Mouse (Mus musculus) midbrain, postnatal 0 days (tissue): ENCODE measurements around the gene Apol7a. TPM values are rescaled to one million over a fixed set of nuclear protein-coding genes. Genes with fewer than 3 reads are reported as not detected.
A peak's percentile ranks its signal among the peaks of the same experiment; 100 is the strongest.

ENCODE experiments used
- ATAC-seq: fragments of 200-750 bp; cut with Nextera tagmentation; 2 replicates; pipeline ENCODE4 v1.8.0; 2017; ENCODE audit warnings: moderate number of reproducible peaks, mild to moderate bottlenecking, moderate TSS enrichment, moderate library complexity; ENCODE audit not compliant: low FRiP score
- DNase-seq: peaks from one replicate; pipeline ENCODE4 v3.0.0-alpha.2; 2015; ENCODE audit warnings: low spot score
- H3K27ac ChIP-seq: fragments of 300-500 bp; sonication (generic); 2 replicates; pipeline ENCODE4 v1.5.1; 2014; ENCODE audit warnings: low read depth, mild to moderate bottlenecking, low read length, mixed read lengths
- H3K27me3 ChIP-seq: fragments of 300-500 bp; sonication (generic); 2 replicates; pipeline ENCODE4 v1.6.1; 2014; ENCODE audit warnings: low read length, control low read depth, mixed read lengths; ENCODE audit not compliant: insufficient read depth
- H3K36me3 ChIP-seq: fragments of 300-500 bp; sonication (generic); 2 replicates; pipeline ENCODE4 v1.6.1; 2014; ENCODE audit warnings: low read length, control low read depth, mixed read lengths; ENCODE audit not compliant: insufficient read depth
- H3K4me1 ChIP-seq: fragments of 300-500 bp; sonication (generic); 2 replicates; pipeline ENCODE4 v1.6.1; 2014; ENCODE audit warnings: mild to moderate bottlenecking, control low read depth, antibody characterized with exemption, low read length, mixed read lengths; ENCODE audit not compliant: insufficient read depth
- H3K4me2 ChIP-seq: fragments of 300-500 bp; sonication (generic); 2 replicates; pipeline ENCODE4 v1.6.1; 2014; ENCODE audit warnings: low read depth, mild to moderate bottlenecking, low read length, mixed read lengths; ENCODE audit not compliant: poor library complexity, severe bottlenecking
- H3K4me3 ChIP-seq: fragments of 300-500 bp; sonication (generic); 2 replicates; pipeline ENCODE4 v1.5.1; 2014; ENCODE audit warnings: low read depth, mild to moderate bottlenecking, low read length, moderate library complexity
- H3K9ac ChIP-seq: fragments of 300-500 bp; sonication (generic); replicated peaks from 2 replicates; pipeline ENCODE4 v1.6.1; 2014; ENCODE audit warnings: mild to moderate bottlenecking, low read length, moderate library complexity, mixed read lengths; ENCODE audit not compliant: poor library complexity, severe bottlenecking
- H3K9me3 ChIP-seq: fragments of 300-500 bp; sonication (generic); 2 replicates; pipeline ENCODE4 v1.6.1; 2016; ENCODE audit warnings: low read length, control low read depth
- CTCF ChIP-seq: IDR thresholded peaks from 2 replicates; pipeline ENCODE4 v1.5.1; 2016; ENCODE audit warnings: antibody characterized with exemption, mild to moderate bottlenecking
- whole genome bisulfite sequencing: fragments of 180-500 bp; shearing (Covaris S2); extraction: QIAGEN DNeasy Blood & Tissue Kit; methylation state at CpG from one replicate; pipeline ENCODE4 v1.1.7; 2014; 5-methylcytosine and 5-hydroxymethylcytosine counted together
- polyA plus RNA-seq: library from polyadenylated mRNA; unstranded; fragments of >200 nt; fragmentation: Nextera tagmentation; extraction: Ambion mirVana; gene quantifications from 2 replicates; pipeline ENCODE4 v1.2.1, GENCODE M21; 2015
- total RNA-seq: library from RNA; depleted of rRNA; stranded (reverse); fragments of >200 nt; gene quantifications from 2 replicates; pipeline ENCODE4 v1.2.3, GENCODE M21; 2014

The Apol7a gene
- total and polyA plus RNA-seq, 2 experiments from 2014 or later, result not detected

DNA sequence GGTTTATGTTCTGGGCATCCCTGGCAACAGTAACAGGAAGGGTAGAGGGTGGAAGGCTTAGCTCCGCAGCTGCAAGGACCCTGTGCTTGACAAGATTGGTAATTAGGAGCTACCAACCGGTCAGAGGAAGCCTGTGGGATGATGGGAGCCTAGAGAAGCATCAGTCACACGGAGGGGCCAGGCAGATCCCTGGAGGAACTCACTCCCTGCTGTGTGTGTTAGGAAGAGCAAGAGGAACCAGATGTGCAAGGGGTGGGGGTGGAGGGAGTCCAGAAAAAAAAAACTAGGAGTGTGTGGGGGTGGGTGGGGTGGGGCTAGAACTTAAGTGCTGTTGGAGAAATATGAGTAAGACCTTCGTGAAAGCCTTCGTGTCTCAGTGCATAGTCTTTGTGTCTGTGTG, 36.0 kb downstream of the Apol7a start:
- Histone ChIP-seq H3K4me2 (no peak overlapping the region), H3K9me3 (no peaks in the 10 kb centered on the region), H3K4me3 (no peak overlapping the region), H3K9ac (no peak overlapping the region), H3K27ac (no peak overlapping the region), H3K27me3 (no peaks in the 10 kb centered on the region), H3K36me3 (no peaks in the 10 kb centered on the region), H3K4me1 (peaks cover 8% of the 10 kb centered on the region; the same call in 1 of the 2 replicates)
- TF ChIP-seq CTCF, result no peak
- no peak for DNase-seq
- WGBS, result 34% methylated on average over 5 of the region's 5 CpGs
- no peak for ATAC-seq

DNA sequence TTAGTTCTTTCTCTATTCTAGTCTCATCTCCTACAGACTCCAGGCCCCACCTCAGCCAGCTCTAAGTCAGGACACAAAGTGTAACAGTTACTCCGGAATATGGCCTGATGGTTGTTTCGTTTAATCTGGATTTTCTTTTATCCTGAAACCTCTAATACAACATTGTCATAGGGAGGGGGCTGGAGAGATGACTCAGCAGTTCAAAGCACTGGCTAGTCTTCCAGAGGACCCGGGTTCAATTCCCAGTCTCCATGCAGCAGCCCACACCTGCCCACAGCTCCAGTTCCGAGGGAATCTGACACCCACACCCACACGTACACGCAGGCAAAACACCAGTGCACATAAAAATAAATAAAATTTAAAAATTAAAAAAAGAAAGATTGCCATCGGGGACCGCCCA, 39.0 kb downstream of the Apol7a start:
- no peak overlapping the region for H3K4me2 ChIP-seq
- DNase-seq (no peak), ATAC-seq (no peak)
- H3K9me3 ChIP-seq, result no peaks in the 10 kb centered on the region
- H3K4me1 ChIP-seq, result 0 out of 2 replicates have a peak, but pooled peaks cover 8% of the 10 kb centered on the region
- 92% methylated on average over 8 of the region's 8 CpGs for WGBS
- TF ChIP-seq CTCF, result no peak
- H3K27me3 ChIP-seq, result no peaks in the 10 kb centered on the region
- no peak overlapping the region for H3K4me3 ChIP-seq
- H3K27ac ChIP-seq, result no peak overlapping the region
- no peak overlapping the region for H3K9ac ChIP-seq
- no peaks in the 10 kb centered on the region for H3K36me3 ChIP-seq

DNA sequence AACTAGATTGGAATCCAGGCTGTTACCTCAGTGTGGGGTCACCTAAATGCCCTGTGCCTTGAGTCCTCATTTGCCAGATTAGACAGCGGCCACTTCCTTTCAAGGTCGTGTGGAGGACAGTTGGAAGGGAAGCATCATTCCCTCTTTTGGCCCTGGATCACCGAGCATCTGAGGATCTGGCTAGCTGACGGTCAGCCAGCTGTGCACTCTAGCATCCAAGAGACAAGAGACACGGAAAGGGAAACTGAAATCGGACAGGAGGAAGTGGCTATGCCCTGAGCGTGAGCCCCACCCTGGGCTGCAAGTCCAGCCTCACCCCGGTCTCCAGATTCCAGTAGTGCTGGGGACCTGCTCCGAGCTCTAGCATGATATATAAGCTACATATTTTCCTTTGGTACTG, 39.4 kb downstream of the Apol7a start:
- Histone ChIP-seq H3K36me3 (no peaks in the 10 kb centered on the region), H3K27me3 (no peaks in the 10 kb centered on the region), H3K4me2 (no peak overlapping the region), H3K9ac (0 out of 2 replicates have a peak overlapping the region, but pooled peaks have one; percentile 5), H3K9me3 (no peaks in the 10 kb centered on the region), H3K27ac (peak overlapping the region; percentile 63; the same call in 1 of the 2 replicates), H3K4me1 (0 out of 2 replicates have a peak, but pooled peaks cover 12% of the 10 kb centered on the region), H3K4me3 (no peak overlapping the region)
- 66% methylated on average over 9 of the region's 9 CpGs for WGBS
- ATAC-seq (no peak), DNase-seq (no peak)
- TF ChIP-seq CTCF, result no peak

DNA sequence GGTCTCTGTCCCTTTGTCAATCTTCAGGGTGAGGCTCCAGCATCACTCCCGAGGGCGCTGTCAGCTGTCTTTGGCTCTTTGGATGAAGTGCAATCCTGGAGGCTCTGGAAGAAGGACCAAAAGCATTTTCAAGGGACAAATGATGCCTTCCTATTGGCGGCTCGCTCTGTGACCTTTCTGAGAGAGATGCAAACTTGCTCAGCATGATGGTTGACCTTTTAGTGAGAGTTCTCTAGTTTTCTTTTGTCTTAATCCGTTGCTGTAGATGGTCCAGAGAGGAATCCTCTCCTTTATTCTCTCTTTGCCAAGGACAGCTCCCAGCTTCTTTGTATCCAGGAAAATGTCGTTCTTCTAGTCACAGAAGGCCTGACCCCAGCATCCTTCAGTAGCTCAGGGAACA, 39.8 kb downstream of the Apol7a start:
- Histone ChIP-seq H3K36me3 (no peaks in the 10 kb centered on the region), H3K9me3 (no peaks in the 10 kb centered on the region), H3K4me3 (peak overlapping the region; percentile 19), H3K27me3 (no peaks in the 10 kb centered on the region), H3K4me2 (peak overlapping the region; percentile 49), H3K9ac (peak overlapping the region; percentile 56), H3K27ac (peak overlapping the region; percentile 63), H3K4me1 (0 out of 2 replicates have a peak, but pooled peaks cover 12% of the 10 kb centered on the region)
- no peak for TF ChIP-seq CTCF
- DNase-seq (no peak), ATAC-seq (peak; percentile 35; the same call in 1 of the 2 replicates)
- 12% methylated on average over 6 of the region's 6 CpGs for WGBS

DNA sequence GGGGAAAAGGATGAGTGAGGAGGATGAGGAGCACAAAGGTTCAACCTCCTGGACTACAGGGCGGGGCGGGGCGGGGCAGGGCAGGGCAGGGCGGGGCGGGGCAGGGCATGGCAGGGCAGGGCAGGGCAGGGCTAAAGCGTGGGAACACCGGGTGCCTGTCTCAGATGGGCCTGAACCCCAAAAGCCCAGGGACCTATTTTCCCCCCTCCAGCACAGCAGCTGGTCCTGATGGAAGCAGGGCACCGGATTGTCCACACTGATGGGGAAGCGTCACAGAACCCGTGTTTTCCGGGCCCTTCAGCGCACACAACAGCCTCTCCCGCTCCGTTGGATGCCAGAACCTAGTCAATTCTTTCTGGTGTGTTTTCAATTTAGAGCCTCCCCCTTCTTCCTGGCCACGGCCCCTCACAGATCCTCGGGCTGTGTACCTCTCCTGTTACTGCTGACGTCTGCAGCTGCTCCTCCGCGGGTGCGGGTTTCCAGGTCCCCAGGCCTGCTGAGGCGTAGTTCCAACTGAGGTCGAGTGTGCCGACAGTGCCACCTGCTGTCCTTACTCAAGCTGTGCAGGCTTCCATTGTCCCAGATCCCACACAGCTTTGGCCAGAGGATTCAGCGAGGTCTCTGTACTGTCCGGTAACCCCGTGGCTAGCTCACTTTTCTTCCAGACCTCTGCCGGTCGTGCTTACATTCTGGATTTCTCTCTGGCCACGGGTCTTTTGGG, 40.4 kb downstream of the Apol7a start:
- peak; percentile 75 for ATAC-seq
- Histone ChIP-seq H3K27me3 (no peaks in the 10 kb centered on the region), H3K36me3 (no peaks in the 10 kb centered on the region), H3K9me3 (no peaks in the 10 kb centered on the region), H3K4me1 (0 out of 2 replicates have a peak, but pooled peaks cover 9% of the 10 kb centered on the region), H3K4me3 (peak overlapping the region; percentile 19), H3K4me2 (peak overlapping the region; percentile 49), H3K9ac (peak overlapping the region; percentile 56), H3K27ac (peak overlapping the region; percentile 63)
- DNase-seq, result peak; percentile 93
- 8% methylated on average over 28 of the region's 29 CpGs for WGBS
- TF ChIP-seq CTCF, result peak; percentile 97

DNA sequence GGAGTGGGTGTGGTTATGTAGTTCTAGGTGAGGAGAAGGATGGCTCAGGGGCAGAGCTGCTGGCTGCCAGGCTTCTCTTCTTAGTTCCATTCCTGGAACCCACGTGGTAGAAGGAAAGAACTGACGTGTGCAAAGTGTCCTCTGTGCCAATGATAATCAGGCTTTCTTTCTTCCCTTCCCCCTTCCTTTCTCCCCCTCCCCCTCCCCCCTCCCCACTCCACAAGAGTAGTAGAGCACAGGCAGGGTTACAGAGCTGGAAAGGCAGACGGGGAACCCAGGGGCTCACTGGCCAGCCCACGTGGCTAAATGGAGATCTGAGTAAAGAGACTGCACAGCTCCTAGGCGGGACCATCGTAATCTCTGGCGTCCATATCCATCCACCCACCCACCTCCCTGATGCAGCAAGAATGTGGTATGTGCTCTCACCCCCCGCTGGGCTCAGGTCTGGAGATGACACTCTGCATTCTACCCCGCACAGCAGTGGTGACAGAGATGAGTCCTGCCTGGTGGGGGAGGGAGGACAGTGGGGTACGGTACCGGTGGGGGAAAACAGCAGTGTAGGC, 42.6 kb downstream of the Apol7a start:
- no peak for TF ChIP-seq CTCF
- WGBS, result 10% methylated on average over 11 of the region's 11 CpGs
- H3K4me2 ChIP-seq, result peak overlapping the region; percentile 33
- H3K36me3 ChIP-seq, result no peaks in the 10 kb centered on the region
- DNase-seq (peak; percentile 62), ATAC-seq (peak; percentile 31)
- H3K9me3 ChIP-seq, result no peaks in the 10 kb centered on the region
- peak overlapping the region; percentile 9; the same call in 1 of the 2 replicates for H3K9ac ChIP-seq
- no peaks in the 10 kb centered on the region for H3K27me3 ChIP-seq
- no peak overlapping the region for H3K4me3 ChIP-seq
- H3K4me1 ChIP-seq, result 0 out of 2 replicates have a peak, but pooled peaks cover 12% of the 10 kb centered on the region
- peak overlapping the region; percentile 32; the same call in 1 of the 2 replicates for H3K27ac ChIP-seq
